Mouse (Mus musculus): ENCODE results near the gene Fam71d. TPM values are rescaled to one million over a fixed set of nuclear protein-coding genes. Genes with fewer than 3 reads are reported as not detected.

The Fam71d gene
- total RNA-seq, 1 experiment: not detected

- Histone ChIP-seq H3K9me3 (ENCODE audit: control insufficient read depth, insufficient read depth, low read depth, low read length) (no peaks in the 10 kb centered on the region), H3K27ac (ENCODE audit: insufficient read depth, low read depth, low read length, poor library complexity, severe bottlenecking) (no peak overlapping the region), H3K4me3 (ENCODE audit: insufficient read depth in 1 of 2, low read depth in 1 of 2, low read length in 2 of 2, poor library complexity in 1 of 2, severe bottlenecking in 1 of 2) (no peak overlapping the region), H3K36me3 (ENCODE audit: control insufficient read depth, insufficient read depth, low read length, poor library complexity, severe bottlenecking) (no peaks in the 10 kb centered on the region), H3K9ac (ENCODE audit: insufficient read depth, low read depth, low read length, poor library complexity, severe bottlenecking) (no peak overlapping the region), H3K4me1 (ENCODE audit: control insufficient read depth in 2 of 2, insufficient read depth in 2 of 2, low read length in 2 of 2, poor library complexity in 1 of 2) (no peaks in the 10 kb centered on the region)
- no peak for TF ChIP-seq MAFK (IDR thresholded peaks at IDR 0.05; ENCODE audit: insufficient read depth, low read depth, low read length)
- TF ChIP-seq ZNF384 (IDR thresholded peaks at IDR 0.05; ENCODE audit: low read depth, low read length): no peak
- no peak for TF ChIP-seq CHD2 (IDR thresholded peaks at IDR 0.05; ENCODE audit: low read depth, low read length)
- no peak for TF ChIP-seq HCFC1 (IDR thresholded peaks at IDR 0.05; ENCODE audit: borderline replicate concordance, insufficient read depth, low read length)
- no peak for TF ChIP-seq ZC3H11A (IDR thresholded peaks at IDR 0.05; ENCODE audit: borderline replicate concordance, low read depth, low read length)
- in situ Hi-C loops (cut with MboI; ENCODE audit: low sequenced_read_pairs in 2 of 2, unreplicated experiment in 2 of 2): no loop called here
- DNase-seq (ENCODE audit: low read depth, low spot score): no peak
Observed at GRCm38 (mm10) chr12:78678101-78678806, 13.1 kb upstream of the Fam71d start.

GRCm38 (mm10) chr12:78678807-78679189 lies 12.5 kb upstream of the Fam71d start:
- no peak overlapping the region for H3K27ac ChIP-seq (ENCODE audit: insufficient read depth, low read depth, low read length, poor library complexity, severe bottlenecking)
- H3K9ac ChIP-seq (ENCODE audit: insufficient read depth, low read depth, low read length, poor library complexity, severe bottlenecking): no peak overlapping the region
- in situ Hi-C loops (cut with MboI; ENCODE audit: low sequenced_read_pairs in 2 of 2, unreplicated experiment in 2 of 2): no loop called here
- TF ChIP-seq ZNF384 (IDR thresholded peaks at IDR 0.05; ENCODE audit: low read depth, low read length) (no peak), ZC3H11A (IDR thresholded peaks at IDR 0.05; ENCODE audit: borderline replicate concordance, low read depth, low read length) (no peak), CHD2 (IDR thresholded peaks at IDR 0.05; ENCODE audit: low read depth, low read length) (no peak), MAFK (IDR thresholded peaks at IDR 0.05; ENCODE audit: insufficient read depth, low read depth, low read length) (no peak), HCFC1 (IDR thresholded peaks at IDR 0.05; ENCODE audit: borderline replicate concordance, insufficient read depth, low read length) (no peak)
- no peak for DNase-seq (ENCODE audit: low read depth, low spot score)
- H3K4me1 ChIP-seq (ENCODE audit: control insufficient read depth in 2 of 2, insufficient read depth in 2 of 2, low read length in 2 of 2, poor library complexity in 1 of 2): no peaks in the 10 kb centered on the region
- H3K9me3 ChIP-seq (ENCODE audit: control insufficient read depth, insufficient read depth, low read depth, low read length): no peaks in the 10 kb centered on the region
- H3K4me3 ChIP-seq (ENCODE audit: insufficient read depth in 1 of 2, low read depth in 1 of 2, low read length in 2 of 2, poor library complexity in 1 of 2, severe bottlenecking in 1 of 2): no peak overlapping the region
- H3K36me3 ChIP-seq (ENCODE audit: control insufficient read depth, insufficient read depth, low read length, poor library complexity, severe bottlenecking): no peaks in the 10 kb centered on the region

GRCm38 (mm10) chr12:78681048-78681447 lies 10.3 kb upstream of the Fam71d start:
- H3K9me3 ChIP-seq (ENCODE audit: control insufficient read depth, insufficient read depth, low read depth, low read length): no peaks in the 10 kb centered on the region
- TF ChIP-seq CHD2 (IDR thresholded peaks at IDR 0.05; ENCODE audit: low read depth, low read length) (no peak), ZC3H11A (IDR thresholded peaks at IDR 0.05; ENCODE audit: borderline replicate concordance, low read depth, low read length) (no peak), MAFK (IDR thresholded peaks at IDR 0.05; ENCODE audit: insufficient read depth, low read depth, low read length) (no peak), ZNF384 (IDR thresholded peaks at IDR 0.05; ENCODE audit: low read depth, low read length) (no peak), HCFC1 (IDR thresholded peaks at IDR 0.05; ENCODE audit: borderline replicate concordance, insufficient read depth, low read length) (no peak)
- DNase-seq (ENCODE audit: low read depth, low spot score): no peak
- H3K4me1 ChIP-seq (ENCODE audit: control insufficient read depth in 2 of 2, insufficient read depth in 2 of 2, low read length in 2 of 2, poor library complexity in 1 of 2): no peaks in the 10 kb centered on the region
- no peak overlapping the region for H3K4me3 ChIP-seq (ENCODE audit: insufficient read depth in 1 of 2, low read depth in 1 of 2, low read length in 2 of 2, poor library complexity in 1 of 2, severe bottlenecking in 1 of 2)
- H3K27ac ChIP-seq (ENCODE audit: insufficient read depth, low read depth, low read length, poor library complexity, severe bottlenecking): no peak overlapping the region
- in situ Hi-C loops (cut with MboI; ENCODE audit: low sequenced_read_pairs in 2 of 2, unreplicated experiment in 2 of 2): no loop called here
- no peak overlapping the region for H3K9ac ChIP-seq (ENCODE audit: insufficient read depth, low read depth, low read length, poor library complexity, severe bottlenecking)
- no peaks in the 10 kb centered on the region for H3K36me3 ChIP-seq (ENCODE audit: control insufficient read depth, insufficient read depth, low read length, poor library complexity, severe bottlenecking)

- DNase-seq (ENCODE audit: low read depth, low spot score): no peak
- TF ChIP-seq MAFK (IDR thresholded peaks at IDR 0.05; ENCODE audit: insufficient read depth, low read depth, low read length): no peak
- no peak for TF ChIP-seq ZC3H11A (IDR thresholded peaks at IDR 0.05; ENCODE audit: borderline replicate concordance, low read depth, low read length)
- TF ChIP-seq CHD2 (IDR thresholded peaks at IDR 0.05; ENCODE audit: low read depth, low read length): no peak
- TF ChIP-seq ZNF384 (IDR thresholded peaks at IDR 0.05; ENCODE audit: low read depth, low read length): no peak
- no peak for TF ChIP-seq HCFC1 (IDR thresholded peaks at IDR 0.05; ENCODE audit: borderline replicate concordance, insufficient read depth, low read length)
- H3K27ac ChIP-seq (ENCODE audit: insufficient read depth, low read depth, low read length, poor library complexity, severe bottlenecking): no peak overlapping the region
Observed at GRCm38 (mm10) chr12:78682279-78682678, 9.1 kb upstream of the Fam71d start.

More at GRCm38 (mm10) chr12:78682279-78682678, 9.1 kb upstream of the Fam71d start:
- H3K4me3 ChIP-seq (ENCODE audit: insufficient read depth in 1 of 2, low read depth in 1 of 2, low read length in 2 of 2, poor library complexity in 1 of 2, severe bottlenecking in 1 of 2): no peak overlapping the region
- in situ Hi-C loops (cut with MboI; ENCODE audit: low sequenced_read_pairs in 2 of 2, unreplicated experiment in 2 of 2): no loop called here
- no peaks in the 10 kb centered on the region for H3K4me1 ChIP-seq (ENCODE audit: control insufficient read depth in 2 of 2, insufficient read depth in 2 of 2, low read length in 2 of 2, poor library complexity in 1 of 2)
- no peaks in the 10 kb centered on the region for H3K36me3 ChIP-seq (ENCODE audit: control insufficient read depth, insufficient read depth, low read length, poor library complexity, severe bottlenecking)
- no peaks in the 10 kb centered on the region for H3K9me3 ChIP-seq (ENCODE audit: control insufficient read depth, insufficient read depth, low read depth, low read length)
- H3K9ac ChIP-seq (ENCODE audit: insufficient read depth, low read depth, low read length, poor library complexity, severe bottlenecking): no peak overlapping the region
